ENCODE assay signal across 8 mouse cellular contexts in the genomic region with DNA sequence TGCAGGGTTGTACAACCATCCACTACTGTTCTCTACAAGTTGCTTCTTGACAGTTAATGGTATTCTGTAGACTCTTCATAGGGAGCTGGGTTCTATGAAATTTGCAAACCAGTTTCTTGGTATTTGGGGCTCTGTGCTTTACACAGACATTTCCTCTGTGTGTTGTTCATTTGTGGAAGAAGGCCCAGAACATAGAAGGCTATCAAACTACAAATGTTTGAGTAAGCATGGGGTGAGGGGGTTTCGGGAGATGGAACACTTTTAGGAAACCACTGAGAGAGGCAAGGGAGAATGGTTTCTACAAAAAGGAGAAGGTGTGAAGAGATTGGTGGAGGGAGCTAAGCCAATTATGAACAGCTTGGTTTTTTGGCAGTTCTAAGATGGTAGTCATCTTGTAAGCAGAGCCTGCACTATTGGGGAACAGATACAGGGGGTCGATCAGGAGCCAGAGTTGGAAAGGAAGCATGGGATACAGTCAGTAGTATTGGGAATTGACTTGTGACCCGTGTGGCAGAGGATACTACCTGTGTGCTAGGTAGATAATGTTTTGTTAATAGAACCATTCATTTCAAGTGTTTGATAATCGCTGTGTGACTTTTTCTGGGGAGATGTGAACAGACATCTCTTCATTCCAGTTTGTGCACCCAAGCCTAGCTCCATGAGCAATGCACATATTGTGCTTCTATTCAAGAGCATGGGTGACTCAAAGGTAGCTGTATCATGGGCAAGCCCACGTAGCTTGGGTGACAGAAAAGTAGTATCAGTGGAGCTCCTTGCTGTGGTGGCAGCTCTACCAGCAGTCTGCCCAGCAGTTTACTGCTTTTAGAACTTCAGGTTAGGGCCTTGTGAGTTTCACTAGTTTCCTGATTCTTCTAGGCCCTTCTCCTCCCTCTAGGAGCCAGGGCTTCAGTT. TPM values are rescaled to one million over a fixed set of nuclear protein-coding genes. Genes with fewer than 3 reads are reported as not detected.
DNase-seq lines count a peak whose midpoint lies in the region; ATAC-seq and TF ChIP-seq lines count a peak whose summit lies in the region.

No protein-coding gene starts in this region.

- H3K9me3 ChIP-seq in heart, embryonic 15.5 days (replicated peaks): no peaks in the 10 kb centered on the region
- H3K9me3 ChIP-seq in ES-Bruce4 (replicated peaks; ENCODE audit: control insufficient read depth, insufficient read depth, low read length, poor library complexity, severe bottlenecking): no peaks in the 10 kb centered on the region
- H3K9me3 ChIP-seq in embryonic facial prominence, embryonic 15.5 days (replicated peaks): no peaks in the 10 kb centered on the region
- no peaks in the 10 kb centered on the region for H3K9me3 ChIP-seq in limb, embryonic 14.5 days (ENCODE audit: control insufficient read depth, low read length)
- no peaks in the 10 kb centered on the region for H3K9me3 ChIP-seq in stomach, embryonic 16.5 days (replicated peaks; ENCODE audit: control insufficient read depth, low read length)

- H3K4me2 ChIP-seq in heart, embryonic 15.5 days: peak overlapping the region; percentile 93
- H3K4me2 ChIP-seq in embryonic facial prominence, embryonic 15.5 days (replicated peaks): peak overlapping the region; percentile 72
- peak overlapping the region; percentile 71 for H3K4me2 ChIP-seq in limb, embryonic 14.5 days (replicated peaks; ENCODE audit: low read depth, low read length, severe bottlenecking)
- H3K4me2 ChIP-seq in stomach, embryonic 16.5 days (ENCODE audit: low read depth, low read length): peak overlapping the region; percentile 84

- H3K36me3 ChIP-seq in heart, embryonic 15.5 days: no peaks in the 10 kb centered on the region
- H3K36me3 ChIP-seq in ES-Bruce4 (ENCODE audit: control insufficient read depth, insufficient read depth, low read length, poor library complexity, severe bottlenecking): peaks cover 41% of the 10 kb centered on the region
- H3K36me3 ChIP-seq in embryonic facial prominence, embryonic 15.5 days: no peaks in the 10 kb centered on the region
- H3K36me3 ChIP-seq in limb, embryonic 14.5 days (ENCODE audit: control insufficient read depth, insufficient read depth, low read length): no peaks in the 10 kb centered on the region; the same call in 1 of the 2 replicates
- no peaks in the 10 kb centered on the region for H3K36me3 ChIP-seq in stomach, embryonic 16.5 days (ENCODE audit: control insufficient read depth, insufficient read depth, low read length)

- peaks cover 19% of the 10 kb centered on the region for H3K4me1 ChIP-seq in heart, embryonic 15.5 days (replicated peaks)
- H3K4me1 ChIP-seq in ES-Bruce4 (ENCODE audit: control insufficient read depth, insufficient read depth, low read length): peaks cover 3% of the 10 kb centered on the region
- H3K4me1 ChIP-seq in embryonic facial prominence, embryonic 15.5 days: peaks cover 14% of the 10 kb centered on the region
- peaks cover 12% of the 10 kb centered on the region for H3K4me1 ChIP-seq in limb, embryonic 14.5 days (ENCODE audit: control insufficient read depth, insufficient read depth, low read length)
- peaks cover 5% of the 10 kb centered on the region; the same call in 1 of the 2 replicates for H3K4me1 ChIP-seq in stomach, embryonic 16.5 days (ENCODE audit: control insufficient read depth, insufficient read depth, low read length)

- ATAC-seq in heart, embryonic 15.5 days (replicated peaks; ENCODE audit: insufficient number of reproducible peaks, insufficient read depth, low FRiP score, low read depth): no peak
- no peak for ATAC-seq in embryonic facial prominence, embryonic 15.5 days (ENCODE audit: insufficient number of reproducible peaks, low FRiP score, low TSS enrichment, low read depth)
- no peak for ATAC-seq in limb, embryonic 14.5 days (ENCODE audit: low FRiP score, low read depth)
- ATAC-seq in stomach, embryonic 16.5 days (ENCODE audit: insufficient read depth, low FRiP score): no peak

- no peak for TF ChIP-seq POLR2A in ES-Bruce4 (IDR thresholded peaks at IDR 0.05; ENCODE audit: insufficient read depth, low read length)
- TF ChIP-seq POLR2A in limb, embryonic 14.5 days (IDR thresholded peaks at IDR 0.05; ENCODE audit: borderline replicate concordance, extremely low read depth, insufficient read depth, insufficient read length): no peak

- TF ChIP-seq CTCF in ES-Bruce4 (IDR thresholded peaks at IDR 0.05; ENCODE audit: low read depth, low read length): no peak

- no peak for TF ChIP-seq EP300 in ES-Bruce4 (IDR thresholded peaks at IDR 0.05; ENCODE audit: insufficient read depth, low read depth, low read length)

- DNase-seq in heart, adult 9 months (ENCODE audit: low spot score in 2 of 2): no peak
- no peak for DNase-seq in limb, embryonic 14.5 days (ENCODE audit: low spot score)
- no peak for DNase-seq in layer of hippocampus, adult 9-10 months (ENCODE audit: low spot score)
- DNase-seq in right cerebral cortex, adult 18-20 months: no peak

- H3K27me3 ChIP-seq in heart, embryonic 15.5 days: no peaks in the 10 kb centered on the region
- no peaks in the 10 kb centered on the region for H3K27me3 ChIP-seq in ES-Bruce4 (ENCODE audit: control insufficient read depth, insufficient read depth, low read length, poor library complexity, severe bottlenecking)
- no peaks in the 10 kb centered on the region for H3K27me3 ChIP-seq in embryonic facial prominence, embryonic 15.5 days
- no peaks in the 10 kb centered on the region for H3K27me3 ChIP-seq in limb, embryonic 14.5 days (ENCODE audit: control insufficient read depth, insufficient read depth, low read length)
- H3K27me3 ChIP-seq in stomach, embryonic 16.5 days (ENCODE audit: control insufficient read depth, insufficient read depth, low read length): no peaks in the 10 kb centered on the region

- H3K27ac ChIP-seq in heart, embryonic 15.5 days: no peak overlapping the region
- H3K27ac ChIP-seq in ES-Bruce4 (ENCODE audit: insufficient read depth, low read length): no peak overlapping the region
- no peak overlapping the region for H3K27ac ChIP-seq in embryonic facial prominence, embryonic 15.5 days (replicated peaks)
- no peak overlapping the region for H3K27ac ChIP-seq in limb, embryonic 14.5 days (replicated peaks; ENCODE audit: low read depth, low read length)
- H3K27ac ChIP-seq in stomach, embryonic 16.5 days (ENCODE audit: low read length): no peak overlapping the region

- 65% methylated on average over 5 of the region's 5 CpGs for WGBS in heart, embryonic 15.5 days
- WGBS in embryonic facial prominence, embryonic 15.5 days: 62% methylated on average over 5 of the region's 5 CpGs
- 57% methylated on average over 5 of the region's 5 CpGs for WGBS in limb, embryonic 14.5 days
- WGBS in stomach, embryonic 16.5 days: 57% methylated on average over 5 of the region's 5 CpGs

- H3K9ac ChIP-seq in heart, embryonic 15.5 days: no peak overlapping the region
- peak overlapping the region; percentile 100 for H3K9ac ChIP-seq in ES-Bruce4 (ENCODE audit: low read depth, poor library complexity, severe bottlenecking)
- H3K9ac ChIP-seq in embryonic facial prominence, embryonic 15.5 days: no peak overlapping the region
- 0 out of 2 replicates have a peak overlapping the region, but pooled peaks have one; percentile 77 for H3K9ac ChIP-seq in limb, embryonic 14.5 days (ENCODE audit: low read depth, low read length, severe bottlenecking)
- 0 out of 2 replicates have a peak overlapping the region, but pooled peaks have one; percentile 13 for H3K9ac ChIP-seq in stomach, embryonic 16.5 days (ENCODE audit: low read length)

- peak overlapping the region; percentile 96 for H3K4me3 ChIP-seq in heart, embryonic 15.5 days
- H3K4me3 ChIP-seq in ES-Bruce4 (ENCODE audit: low read depth, low read length): peak overlapping the region; percentile 78
- peak overlapping the region; percentile 93 for H3K4me3 ChIP-seq in embryonic facial prominence, embryonic 15.5 days (replicated peaks)
- peak overlapping the region; percentile 72 for H3K4me3 ChIP-seq in limb, embryonic 14.5 days (replicated peaks; ENCODE audit: low read length)
- H3K4me3 ChIP-seq in stomach, embryonic 16.5 days (replicated peaks; ENCODE audit: low read length): peak overlapping the region; percentile 87

RNA-seq across cellular contexts. Expression of gene Naf1, which starts 1.8 kb away (rescaled TPM):
- 1.9 and 2.0 TPM in 2 replicates for polyA plus RNA-seq in heart, embryonic 15.5 days (2015; fragmentation: Nextera tagmentation; extraction: Ambion mirVana)
- 52.9 and 59.6 TPM in 2 replicates for polyA plus RNA-seq in ES-Bruce4 (2011; ENCODE audit: insufficient read depth, insufficient read length, low read depth, missing spikeins)
- 2.9 and 3.2 TPM in 2 replicates for polyA plus RNA-seq in embryonic facial prominence, embryonic 15.5 days (2015; fragmentation: Nextera tagmentation; extraction: Ambion mirVana)
- 11.0 and 12.0 TPM in 2 replicates for polyA plus RNA-seq in limb, embryonic 14.5 days (2012; rRNA removed)
- 4.6 and 5.4 TPM in 2 replicates for polyA plus RNA-seq in limb, embryonic 14.5 days (2014; fragmentation: Nextera tagmentation; extraction: Ambion mirVana)
- 1.7 and 1.9 TPM in 2 replicates for polyA plus RNA-seq in stomach, embryonic 16.5 days (2015; fragmentation: Nextera tagmentation; extraction: Ambion mirVana)

Comparison
In these comparisons a context has a peak if more than half of its experiments do, and no peak if none do; other contexts are left out.
1. H3K9ac ChIP-seq: peak in ES-Bruce4 (single experiment), limb, embryonic 14.5 days (single experiment) and stomach, embryonic 16.5 days (single experiment); none in heart, embryonic 15.5 days (single experiment) and embryonic facial prominence, embryonic 15.5 days (single experiment).
2. Peak in every context shown above with its lines, with median percentiles within 50 percentile points of each other: H3K4me2 ChIP-seq and H3K4me3 ChIP-seq.